Mouse (Mus musculus) liver, embryonic 16.5 days (tissue): ENCODE measurements around the gene Jpt2. TPM values are rescaled to one million over a fixed set of nuclear protein-coding genes. Genes with fewer than 3 reads are reported as not detected.

Experiments used
- ATAC-seq: fragments of 200-750 bp; cut with Nextera tagmentation; 2 replicates; pipeline ENCODE4 v1.8.0; 2017; ENCODE audit warnings: low read depth, mild to moderate bottlenecking, moderate number of reproducible peaks, moderate library complexity
- H3K27ac ChIP-seq: fragments of 300-500 bp; sonication (generic); 2 replicates; pipeline ENCODE4 v1.5.1; 2014; ENCODE audit warnings: mild to moderate bottlenecking, low read length
- H3K27me3 ChIP-seq: fragments of 300-500 bp; sonication (generic); 2 replicates; pipeline ENCODE4 v1.6.1; 2014; ENCODE audit warnings: low read depth, low read length, mixed read lengths; ENCODE audit not compliant: control insufficient read depth, insufficient read depth
- H3K36me3 ChIP-seq: fragments of 300-500 bp; sonication (generic); 2 replicates; pipeline ENCODE4 v1.6.1; 2014; ENCODE audit warnings: mild to moderate bottlenecking; ENCODE audit not compliant: control insufficient read depth, insufficient read depth
- H3K4me1 ChIP-seq: fragments of 300-500 bp; sonication (generic); 2 replicates; pipeline ENCODE4 v1.6.1; 2014; ENCODE audit warnings: low read depth, low read length, mixed read lengths; ENCODE audit not compliant: control insufficient read depth
- H3K4me2 ChIP-seq: fragments of 300-500 bp; sonication (generic); 2 replicates; pipeline ENCODE4 v1.6.1; 2014; ENCODE audit warnings: low read depth, low read length, mixed read lengths
- H3K4me3 ChIP-seq: fragments of 300-500 bp; sonication (generic); 2 replicates; pipeline ENCODE4 v1.5.1; 2014; ENCODE audit warnings: low read depth, mild to moderate bottlenecking, low read length
- H3K9ac ChIP-seq: fragments of 300-500 bp; sonication (generic); 2 replicates; pipeline ENCODE4 v1.6.1; 2014; ENCODE audit warnings: low read depth, low read length
- H3K9me3 ChIP-seq: fragments of 300-500 bp; sonication (generic); replicated peaks from 2 replicates; pipeline ENCODE4 v1.6.1; 2016; ENCODE audit warnings: low read length; ENCODE audit not compliant: control insufficient read depth
- WGBS: fragments of 180-500 bp; shearing (Covaris S2); extraction: QIAGEN DNeasy Blood & Tissue Kit; methylation state at CpG from one replicate; pipeline ENCODE4 v1.1.7; 2014; ENCODE audit not compliant: insufficient replicate concordance; 5-methylcytosine and 5-hydroxymethylcytosine counted together
- polyA plus RNA-seq: library from polyadenylated mRNA; unstranded; fragments of >200 nt; fragmentation: Nextera tagmentation; extraction: Ambion mirVana; gene quantifications from 2 replicates; pipeline ENCODE4 v1.2.1, GENCODE M21; 2015

The Jpt2 gene
- polyA plus RNA-seq, 1 experiment from 2014 or later, result 53.6 TPM

DNA sequence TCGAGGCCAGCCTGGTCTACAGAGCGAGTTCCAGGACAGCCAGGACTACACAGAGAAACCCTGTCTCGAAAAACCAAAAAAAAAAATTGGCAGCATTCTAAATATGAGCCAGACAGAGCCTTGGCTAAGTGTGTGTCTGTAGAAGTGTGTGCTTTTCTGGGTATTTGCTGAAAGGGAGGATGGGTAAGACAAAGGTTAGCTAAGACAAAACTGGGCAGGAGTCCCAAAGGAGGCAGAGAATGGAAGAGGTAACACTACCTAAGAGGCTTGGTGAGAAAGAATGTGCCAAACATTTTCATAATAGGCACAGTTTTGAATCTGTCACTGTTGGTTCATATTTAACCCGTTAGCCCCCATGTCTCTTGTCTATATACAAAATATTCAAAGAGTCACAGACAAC lies 28.1 kb downstream of the Jpt2 start:
- Histone ChIP-seq H3K4me2 (no peak overlapping the region), H3K9ac (no peak overlapping the region), H3K27ac (no peak overlapping the region), H3K27me3 (no peaks in the 10 kb centered on the region), H3K4me1 (peaks cover 30% of the 10 kb centered on the region), H3K9me3 (no peaks in the 10 kb centered on the region), H3K36me3 (peaks cover 7% of the 10 kb centered on the region), H3K4me3 (no peak overlapping the region)
- 84% methylated on average over 4 of the region's 4 CpGs for WGBS
- no peak for ATAC-seq

DNA sequence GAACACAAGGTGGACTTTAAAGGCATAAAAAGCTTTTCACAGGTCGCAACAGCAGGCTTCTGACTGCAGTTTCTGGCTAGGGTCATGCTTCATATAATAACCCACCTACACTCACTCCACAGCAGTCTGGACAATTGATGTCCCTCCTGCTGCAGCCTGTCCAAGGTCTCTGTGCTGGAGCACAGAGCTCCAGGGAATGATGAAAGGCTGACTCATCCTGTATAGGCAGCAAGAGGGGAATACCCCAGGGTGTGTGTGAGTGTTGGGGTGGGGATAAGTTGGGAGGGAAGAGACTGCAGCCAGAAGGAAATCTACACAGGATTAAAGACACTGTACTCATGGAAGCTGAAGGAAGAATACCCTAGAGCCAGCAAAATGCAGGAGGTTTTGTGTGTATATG lies 31.0 kb downstream of the Jpt2 start:
- H3K4me2 ChIP-seq, result no peak overlapping the region
- WGBS, result 88% methylated on average over 1 of the region's 1 CpGs
- no peaks in the 10 kb centered on the region for H3K27me3 ChIP-seq
- peaks cover 14% of the 10 kb centered on the region for H3K4me1 ChIP-seq
- H3K27ac ChIP-seq, result no peak overlapping the region
- no peaks in the 10 kb centered on the region for H3K9me3 ChIP-seq
- no peak overlapping the region for H3K4me3 ChIP-seq
- ATAC-seq, result no peak
- H3K9ac ChIP-seq, result no peak overlapping the region
- H3K36me3 ChIP-seq, result peaks cover 23% of the 10 kb centered on the region

DNA sequence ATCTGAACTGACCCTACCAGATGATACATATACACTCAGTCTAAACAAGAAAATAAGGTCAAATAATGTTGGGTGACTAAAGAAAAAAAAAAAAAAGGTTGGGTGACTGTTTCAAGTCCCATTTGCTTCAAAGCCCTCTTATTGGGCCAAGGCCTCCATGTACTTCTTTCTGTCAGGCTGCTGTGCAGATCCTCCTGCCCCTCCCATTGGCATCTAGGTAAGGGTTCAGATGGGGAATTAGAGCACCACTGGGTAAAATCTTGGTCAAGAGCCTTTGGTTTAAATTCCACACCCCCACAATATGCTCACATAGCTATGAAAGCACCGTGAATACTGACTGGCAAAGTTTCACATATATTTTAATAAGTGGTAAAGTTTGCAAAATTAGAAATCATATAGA lies 37.2 kb downstream of the Jpt2 start:
- peaks cover 41% of the 10 kb centered on the region for H3K36me3 ChIP-seq
- ATAC-seq, result no peak
- no peaks in the 10 kb centered on the region for H3K27me3 ChIP-seq
- H3K4me3 ChIP-seq, result no peak overlapping the region
- no peak overlapping the region for H3K27ac ChIP-seq
- H3K9ac ChIP-seq, result no peak overlapping the region
- 79% methylated on average over 1 of the region's 1 CpGs for WGBS
- no peaks in the 10 kb centered on the region for H3K9me3 ChIP-seq
- no peaks in the 10 kb centered on the region for H3K4me1 ChIP-seq
- H3K4me2 ChIP-seq, result no peak overlapping the region

DNA sequence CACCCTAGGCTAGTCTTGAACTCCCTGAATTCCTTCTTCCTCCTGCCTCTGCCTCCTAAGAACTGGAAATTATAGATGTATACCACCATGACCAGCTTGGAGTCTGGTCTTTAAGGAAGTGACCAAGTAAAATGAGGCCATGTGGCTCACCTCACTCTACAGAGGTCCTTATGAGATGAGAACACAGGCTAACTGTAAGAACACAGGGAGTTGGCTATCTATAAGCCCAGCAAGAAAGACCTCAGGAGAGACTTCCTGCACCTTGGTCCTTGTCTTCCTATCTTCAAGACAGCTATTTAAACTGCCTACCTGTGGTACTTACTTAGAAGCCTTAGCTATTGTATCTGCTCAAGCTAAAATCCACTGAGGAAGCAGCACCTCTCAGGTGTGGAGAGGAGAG lies 46.5 kb downstream of the Jpt2 start:
- no peak overlapping the region for H3K4me3 ChIP-seq
- H3K4me2 ChIP-seq, result no peak overlapping the region
- H3K27me3 ChIP-seq, result no peaks in the 10 kb centered on the region
- peaks cover 71% of the 10 kb centered on the region for H3K36me3 ChIP-seq
- H3K27ac ChIP-seq, result no peak overlapping the region
- no peaks in the 10 kb centered on the region for H3K4me1 ChIP-seq
- H3K9ac ChIP-seq, result no peak overlapping the region
- no peaks in the 10 kb centered on the region for H3K9me3 ChIP-seq
- no peak for ATAC-seq

DNA sequence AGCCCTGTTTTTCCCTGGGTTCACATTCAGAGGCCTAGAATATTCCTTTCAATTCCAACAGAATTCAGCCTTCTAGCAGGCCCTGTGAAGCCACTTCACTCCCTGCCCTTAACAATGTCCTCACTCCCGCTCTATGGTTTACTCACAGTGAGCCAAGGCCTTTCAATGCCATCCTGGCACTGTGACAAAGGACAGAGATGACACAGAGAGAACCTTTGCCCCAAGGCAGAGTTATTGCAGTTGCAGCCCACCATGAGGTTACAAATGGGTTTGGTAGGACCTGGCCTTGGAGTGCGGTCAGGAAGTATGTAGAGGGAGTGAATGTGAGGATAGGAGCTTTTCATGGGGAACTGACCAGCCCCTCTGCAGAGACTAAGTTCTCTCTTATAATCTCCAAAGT lies 52.9 kb downstream of the Jpt2 start:
- no peak for ATAC-seq
- peaks cover 15% of the 10 kb centered on the region for H3K4me1 ChIP-seq
- 92% methylated on average over 2 of the region's 2 CpGs for WGBS
- no peak overlapping the region for H3K4me2 ChIP-seq
- no peaks in the 10 kb centered on the region for H3K9me3 ChIP-seq
- no peak overlapping the region for H3K9ac ChIP-seq
- peaks cover 66% of the 10 kb centered on the region for H3K36me3 ChIP-seq
- H3K27me3 ChIP-seq, result no peaks in the 10 kb centered on the region
- no peak overlapping the region for H3K27ac ChIP-seq
- H3K4me3 ChIP-seq, result no peak overlapping the region

DNA sequence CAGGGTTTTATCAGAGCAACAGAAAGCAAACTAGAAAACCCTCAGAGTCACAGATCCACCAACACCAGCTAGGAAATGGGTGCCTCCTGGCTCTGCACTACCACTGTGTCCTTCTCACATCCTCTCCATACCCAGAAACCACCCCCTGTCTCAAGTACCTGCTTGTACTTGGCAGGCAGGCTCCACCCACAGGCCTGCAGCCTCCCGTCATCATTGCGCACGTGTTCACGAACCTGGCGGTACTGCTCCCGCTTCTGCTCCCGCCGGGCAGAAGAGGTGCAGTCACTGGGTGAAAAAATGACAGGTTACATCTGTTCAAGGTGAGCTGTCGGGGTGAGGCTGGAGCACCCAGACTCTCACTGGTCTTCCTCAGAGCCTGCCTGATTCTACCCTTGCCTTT lies 56.7 kb downstream of the Jpt2 start:
- Histone ChIP-seq H3K9me3 (no peaks in the 10 kb centered on the region), H3K27ac (peak overlapping the region; percentile 98), H3K4me2 (no peak overlapping the region), H3K4me3 (no peak overlapping the region), H3K36me3 (peaks cover 78% of the 10 kb centered on the region), H3K27me3 (no peaks in the 10 kb centered on the region), H3K4me1 (peaks cover 30% of the 10 kb centered on the region), H3K9ac (peak overlapping the region; percentile 60; the same call in 1 of the 2 replicates)
- ATAC-seq, result no peak
- 90% methylated on average over 9 of the region's 9 CpGs for WGBS

DNA sequence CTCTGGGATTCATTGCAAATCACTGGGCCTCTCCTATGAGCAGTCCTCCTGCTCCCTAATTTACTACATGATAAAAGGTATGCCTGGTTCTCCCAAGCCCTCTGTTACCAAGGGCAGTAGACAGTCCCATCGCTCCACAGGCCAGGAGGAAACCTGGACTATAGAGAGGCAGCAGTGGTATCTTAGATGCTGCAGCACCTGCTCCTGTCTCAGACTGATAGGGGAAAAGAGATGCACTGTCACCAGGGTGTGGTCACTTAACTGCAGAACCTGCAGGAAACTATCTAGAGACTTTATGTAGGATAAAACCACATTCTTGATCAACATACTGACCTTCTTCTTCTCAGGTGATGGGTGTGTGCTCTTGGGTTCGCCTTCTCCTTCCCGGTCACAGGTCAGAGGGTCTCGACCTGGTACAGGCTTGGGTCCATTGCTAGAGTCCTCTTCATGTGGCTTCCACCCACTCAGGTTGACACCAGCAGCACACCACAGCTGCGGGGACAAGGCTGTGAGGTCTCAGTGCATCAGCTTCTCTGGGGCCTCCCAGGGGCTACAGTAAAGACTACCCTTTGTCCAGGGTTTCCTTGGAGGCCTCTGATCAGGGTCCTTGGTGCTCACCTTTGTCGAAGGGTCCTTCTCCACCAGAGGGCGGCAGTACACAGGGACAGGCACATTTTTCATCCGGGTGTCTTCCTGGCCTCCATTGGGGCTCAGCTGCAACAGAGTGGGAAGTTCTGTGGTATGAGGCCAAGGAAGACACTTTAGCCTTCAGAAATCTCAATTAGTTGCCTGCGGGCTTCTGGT lies 57.6 kb downstream of the Jpt2 start:
- H3K4me1 ChIP-seq, result peaks cover 33% of the 10 kb centered on the region
- 28% methylated on average over 9 of the region's 9 CpGs for WGBS
- peak overlapping the region; percentile 98 for H3K27ac ChIP-seq
- peak overlapping the region; percentile 60 for H3K9ac ChIP-seq
- no peaks in the 10 kb centered on the region for H3K9me3 ChIP-seq
- H3K36me3 ChIP-seq, result peaks cover 76% of the 10 kb centered on the region
- ATAC-seq, result peak; percentile 99
- peak overlapping the region; percentile 33 for H3K4me3 ChIP-seq
- no peaks in the 10 kb centered on the region for H3K27me3 ChIP-seq
- peak overlapping the region; percentile 72 for H3K4me2 ChIP-seq

DNA sequence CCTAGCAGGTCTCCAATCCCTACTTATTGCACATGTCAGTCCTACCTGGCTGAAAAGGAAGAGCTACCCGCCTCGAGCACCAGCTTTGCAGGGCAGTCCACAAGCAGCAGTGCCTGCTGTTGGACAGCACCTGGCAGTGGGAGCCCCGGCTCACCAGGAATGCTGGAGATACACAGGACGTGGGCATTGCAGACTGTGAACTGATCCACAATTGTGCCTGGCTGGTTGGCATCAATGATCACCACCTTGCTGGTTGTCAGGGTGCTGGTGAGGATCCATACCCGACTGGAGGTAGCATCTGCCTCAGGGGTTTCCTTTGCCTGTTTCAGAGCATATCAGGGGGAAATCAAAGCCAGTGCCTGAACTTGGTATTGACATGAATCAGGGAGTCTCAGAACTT lies 58.4 kb downstream of the Jpt2 start:
- 78% methylated on average over 5 of the region's 5 CpGs for WGBS
- H3K9me3 ChIP-seq, result no peaks in the 10 kb centered on the region
- ATAC-seq, result no peak
- H3K27me3 ChIP-seq, result no peaks in the 10 kb centered on the region
- peak overlapping the region; percentile 17; the same call in 1 of the 2 replicates for H3K9ac ChIP-seq
- H3K4me2 ChIP-seq, result peak overlapping the region; percentile 72
- peak overlapping the region; percentile 98 for H3K27ac ChIP-seq
- peaks cover 40% of the 10 kb centered on the region for H3K4me1 ChIP-seq
- peaks cover 76% of the 10 kb centered on the region for H3K36me3 ChIP-seq
- H3K4me3 ChIP-seq, result peak overlapping the region; percentile 18

DNA sequence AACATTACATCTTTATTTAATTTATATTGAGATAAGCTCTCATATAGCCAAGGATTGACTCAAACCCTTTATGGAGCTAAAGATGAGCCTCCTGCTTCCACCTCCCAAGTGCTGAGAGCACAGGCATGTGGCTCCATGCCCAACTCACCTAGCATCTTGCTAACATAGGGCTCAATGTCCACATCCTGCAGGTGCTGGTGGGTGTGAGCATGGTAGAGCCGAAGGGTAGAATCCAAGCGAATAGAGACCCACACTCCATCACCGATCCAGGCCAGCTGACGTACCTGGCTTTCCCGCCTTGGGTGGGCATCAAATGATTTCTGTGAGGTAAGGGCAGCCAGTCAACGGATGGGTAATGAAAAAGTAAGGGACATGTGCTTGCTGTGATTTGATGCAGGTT lies 60.5 kb downstream of the Jpt2 start:
- H3K4me2 ChIP-seq, result no peak overlapping the region
- 92% methylated on average over 6 of the region's 6 CpGs for WGBS
- no peak overlapping the region for H3K9ac ChIP-seq
- no peaks in the 10 kb centered on the region for H3K9me3 ChIP-seq
- H3K27me3 ChIP-seq, result no peaks in the 10 kb centered on the region
- H3K27ac ChIP-seq, result no peak overlapping the region
- no peak for ATAC-seq
- peaks cover 53% of the 10 kb centered on the region for H3K4me1 ChIP-seq
- H3K4me3 ChIP-seq, result no peak overlapping the region
- H3K36me3 ChIP-seq, result peaks cover 59% of the 10 kb centered on the region
